Mouse (Mus musculus) midbrain, embryonic 11.5 days (tissue): ENCODE results near the gene Spaca3. TPM values are rescaled to one million over a fixed set of nuclear protein-coding genes. Genes with fewer than 3 reads are reported as not detected.

Experiments used
- ATAC-seq: fragments of 200-750 bp; cut with Nextera tagmentation; 2 replicates; pipeline ENCODE4 v1.8.0; 2017; ENCODE audit warnings: moderate TSS enrichment, moderate library complexity; ENCODE audit not compliant: low FRiP score
- DNase-seq: peaks from one replicate; pipeline ENCODE4 v3.0.0; 2015; ENCODE audit warnings: low spot score; ENCODE audit errors: missing footprints
- H3K27ac ChIP-seq: fragments of 300-500 bp; sonication (generic); 2 replicates; pipeline ENCODE4 v1.5.1; 2014; ENCODE audit warnings: low read depth, low read length
- H3K27me3 ChIP-seq: fragments of 300-500 bp; sonication (generic); 2 replicates; pipeline ENCODE4 v1.6.1; 2014; ENCODE audit warnings: mild to moderate bottlenecking, low read length, moderate library complexity, mixed read lengths; ENCODE audit not compliant: control insufficient read depth, insufficient read depth
- H3K36me3 ChIP-seq: fragments of 300-500 bp; sonication (generic); 2 replicates; pipeline ENCODE4 v1.6.1; 2014; ENCODE audit warnings: mild to moderate bottlenecking, low read length, moderate library complexity, mixed read lengths; ENCODE audit not compliant: control insufficient read depth, insufficient read depth
- H3K4me1 ChIP-seq: fragments of 300-500 bp; sonication (generic); 2 replicates; pipeline ENCODE4 v1.6.1; 2014; ENCODE audit warnings: low read length; ENCODE audit not compliant: control insufficient read depth, insufficient read depth
- H3K4me2 ChIP-seq: fragments of 300-500 bp; sonication (generic); 2 replicates; pipeline ENCODE4 v1.6.1; 2014; ENCODE audit warnings: mild to moderate bottlenecking, moderate library complexity
- H3K4me3 ChIP-seq: fragments of 300-500 bp; sonication (generic); 2 replicates; pipeline ENCODE4 v1.5.1; 2014; ENCODE audit warnings: low read depth, low read length
- H3K9ac ChIP-seq: fragments of 300-500 bp; sonication (generic); 2 replicates; pipeline ENCODE4 v1.6.1; 2014; ENCODE audit warnings: low read length
- H3K9me3 ChIP-seq: fragments of 300-500 bp; sonication (generic); 2 replicates; pipeline ENCODE4 v1.6.1; 2016; ENCODE audit warnings: low read length; ENCODE audit not compliant: control insufficient read depth
- WGBS: fragments of 180-500 bp; shearing (Covaris S2); extraction: QIAGEN DNeasy Blood & Tissue Kit; methylation state at CpG from one replicate; pipeline ENCODE4 v1.1.7; 2014; 5-methylcytosine and 5-hydroxymethylcytosine counted together
- polyA plus RNA-seq: library from polyadenylated mRNA; unstranded; fragments of >200 nt; fragmentation: Nextera tagmentation; extraction: Ambion mirVana; gene quantifications from 2 replicates; pipeline ENCODE4 v1.2.1, GENCODE M21; 2014

Spaca3 gene
- polyA plus RNA-seq = not detected in 2 replicates

DNA sequence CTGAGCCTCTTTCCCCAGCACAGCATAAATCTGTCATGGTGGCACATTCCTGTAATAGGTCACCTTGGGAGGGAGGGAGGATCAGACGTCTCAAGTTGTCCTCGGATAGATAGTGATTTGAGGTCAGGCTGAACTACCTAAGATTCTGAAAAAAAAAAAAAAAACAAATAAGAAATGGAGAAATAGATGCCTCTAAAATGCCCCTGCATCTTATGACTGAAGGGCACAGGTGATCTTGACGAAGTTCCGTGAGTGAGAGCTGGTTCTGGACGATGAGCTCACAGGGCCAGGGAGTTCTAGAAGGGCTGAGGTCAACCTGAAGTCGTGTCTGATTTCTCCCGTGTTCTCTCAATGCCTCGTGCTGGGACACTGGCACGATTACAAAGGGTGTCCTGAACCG is at the start of gene Spaca3:
Spaca3 (plus strand) TSS at position 301 of the 400 bp plus-strand sequence.
- DNase-seq = no peak
- WGBS = 74% methylated on average over 10 of the region's 10 CpGs
- ATAC-seq = no peak

DNA sequence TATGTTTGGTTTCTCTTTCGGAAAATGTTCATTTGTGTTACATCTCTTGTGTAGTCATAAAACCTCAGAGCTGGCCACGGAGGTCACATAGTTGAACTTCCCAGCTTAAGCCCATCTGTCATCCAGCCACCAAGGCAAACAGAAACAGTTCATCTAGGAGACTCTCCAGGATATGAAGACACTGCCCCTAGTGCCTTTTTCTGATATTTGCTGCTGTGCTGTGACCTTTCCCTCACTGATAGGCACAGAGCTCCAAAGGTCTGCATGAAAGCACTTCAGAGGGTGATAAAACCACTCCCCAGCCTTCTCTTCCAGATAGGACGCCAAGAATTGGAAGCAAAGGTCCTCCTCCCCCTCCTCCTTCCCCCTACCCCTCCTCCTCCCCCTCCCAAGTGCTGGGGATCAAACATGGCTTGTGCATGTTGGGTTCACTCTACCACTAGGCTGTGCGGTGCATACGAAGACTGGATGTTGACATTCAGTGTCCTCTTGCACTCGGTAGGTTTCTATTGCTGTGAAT is 49.6 kb upstream of the Spaca3 start:
- H3K27ac ChIP-seq = no peak overlapping the region
- no peak overlapping the region for H3K4me3 ChIP-seq
- WGBS = 70% methylated on average over 6 of the region's 6 CpGs

More for the DNA sequence above, at the start of gene Spaca3:
- Histone ChIP-seq H3K4me1 (no peaks in the 10 kb centered on the region), H3K36me3 (no peaks in the 10 kb centered on the region), H3K9ac (no peak within 1 kb of the TSS), H3K4me2 (no peak within 1 kb of the TSS), H3K4me3 (no peak within 1 kb of the TSS), H3K9me3 (no peaks in the 10 kb centered on the region), H3K27me3 (no peaks in the 10 kb centered on the region), H3K27ac (no peak within 1 kb of the TSS)

DNA sequence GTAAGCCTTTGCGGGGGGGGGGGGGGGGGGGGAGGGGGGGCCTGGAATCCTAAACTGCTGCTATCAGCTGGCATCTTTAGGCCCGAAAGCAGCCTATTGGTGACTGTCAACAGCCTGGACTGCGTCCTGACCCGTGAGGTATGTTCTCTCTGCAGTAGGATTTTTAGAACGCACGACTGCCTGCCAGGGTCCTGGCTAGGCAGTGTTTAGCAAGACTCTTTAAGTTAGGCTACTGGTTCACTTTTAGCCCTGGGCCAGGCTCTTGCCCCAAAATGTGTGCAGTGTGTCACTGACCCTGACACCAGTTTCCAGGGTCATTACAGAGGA is 48.5 kb upstream of the Spaca3 start:
- Histone ChIP-seq H3K4me3 (peak overlapping the region; percentile 58), H3K36me3 (peaks cover 7% of the 10 kb centered on the region; the same call in 1 of the 2 replicates), H3K27me3 (no peaks in the 10 kb centered on the region), H3K4me1 (peaks cover 13% of the 10 kb centered on the region), H3K4me2 (peak overlapping the region; percentile 84), H3K27ac (peak overlapping the region; percentile 71), H3K9ac (peak overlapping the region; percentile 90), H3K9me3 (no peaks in the 10 kb centered on the region)
- 43% methylated on average over 4 of the region's 6 CpGs for WGBS
- no peak for DNase-seq
- ATAC-seq = peak; percentile 63; the same call in 1 of the 2 replicates

More for the DNA sequence above, 49.6 kb upstream of the Spaca3 start:
- H3K9me3 ChIP-seq = no peaks in the 10 kb centered on the region
- peaks cover 13% of the 10 kb centered on the region for H3K4me1 ChIP-seq
- no peaks in the 10 kb centered on the region for H3K27me3 ChIP-seq
- H3K4me2 ChIP-seq = no peak overlapping the region
- no peak overlapping the region for H3K9ac ChIP-seq
- DNase-seq (peak; percentile 83), ATAC-seq (no peak)
- H3K36me3 ChIP-seq = no peaks in the 10 kb centered on the region; the same call in 1 of the 2 replicates

DNA sequence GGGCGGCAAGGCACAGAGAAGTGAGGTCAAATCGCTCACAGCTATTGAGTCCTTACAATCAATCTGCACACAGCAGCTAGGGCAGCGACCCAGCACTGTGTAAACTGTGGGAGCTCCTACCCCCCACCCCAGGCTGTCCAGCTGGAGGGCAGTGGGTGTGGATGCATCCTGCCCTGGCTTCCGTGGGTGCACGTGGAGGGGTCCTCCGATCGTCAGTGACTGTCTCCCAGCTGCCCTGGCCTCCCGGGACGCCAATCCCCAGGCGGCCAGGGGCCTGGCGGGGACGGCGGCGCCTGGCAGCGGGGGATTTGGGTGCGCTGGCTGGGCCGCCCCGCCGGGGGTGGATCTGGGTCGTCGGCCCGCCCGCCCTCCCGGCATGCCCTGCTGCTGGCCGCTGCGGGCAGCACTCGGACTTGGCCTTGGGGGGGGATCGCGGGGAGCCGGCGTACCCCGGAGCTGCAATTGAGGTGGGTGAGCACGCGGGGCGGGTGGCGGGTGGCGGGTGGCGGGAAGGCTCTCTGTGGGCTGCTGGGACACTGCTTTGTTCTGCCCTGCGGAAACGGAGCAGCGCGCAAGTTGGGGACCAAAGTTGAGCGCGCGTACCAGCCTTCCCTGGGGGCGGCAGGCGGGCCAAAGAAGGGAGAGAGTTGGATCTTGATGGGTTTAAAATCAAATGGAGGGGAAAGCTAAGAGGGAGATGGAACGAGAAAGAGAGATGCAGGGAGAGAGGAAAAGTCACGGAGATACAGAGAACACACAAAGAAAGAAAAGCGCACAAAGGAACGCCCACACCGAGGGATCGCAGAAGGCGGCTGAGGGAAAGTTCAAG is 48.0 kb upstream of the Spaca3 start, which contains the start of gene Tmem98:
Tmem98 (plus strand) TSS at position 183 of the 829 bp plus-strand sequence.
- H3K9me3 ChIP-seq = no peaks in the 10 kb centered on the region
- H3K9ac ChIP-seq = peak within 1 kb of the TSS; percentile 90
- WGBS = under 1% methylated on average over 35 of the region's 54 CpGs
- peaks cover 13% of the 10 kb centered on the region for H3K4me1 ChIP-seq
- DNase-seq (peak; percentile 95), ATAC-seq (peak; percentile 86)
- peak within 1 kb of the TSS; percentile 58 for H3K4me3 ChIP-seq
- H3K36me3 ChIP-seq = peaks cover 7% of the 10 kb centered on the region; the same call in 1 of the 2 replicates
- H3K27me3 ChIP-seq = no peaks in the 10 kb centered on the region
- H3K4me2 ChIP-seq = peak within 1 kb of the TSS; percentile 84
- peak within 1 kb of the TSS; percentile 71 for H3K27ac ChIP-seq

DNA sequence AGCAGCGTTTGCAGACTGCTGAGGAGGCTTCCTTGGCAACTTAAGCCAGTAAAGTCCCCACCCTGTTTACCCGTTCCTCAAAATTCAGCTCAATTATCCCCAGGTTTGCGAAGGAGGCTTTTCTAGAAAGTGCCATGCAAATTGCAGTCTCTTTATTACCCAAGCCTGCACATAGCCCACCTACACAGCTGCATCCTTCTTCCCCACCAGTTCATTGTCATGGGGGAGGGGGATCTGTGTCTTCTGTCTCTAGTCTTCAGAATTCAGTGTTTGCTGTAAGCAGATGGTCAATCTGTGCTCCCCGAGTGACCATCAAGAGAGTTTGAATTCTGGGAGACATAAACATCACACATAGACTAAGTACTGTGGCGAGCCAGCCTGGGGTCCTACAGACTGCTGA is 47.0 kb upstream of the Spaca3 start:
- H3K4me3 ChIP-seq = peak overlapping the region; percentile 58
- no peak for ATAC-seq
- WGBS = 25% methylated on average over 5 of the region's 5 CpGs
- no peak overlapping the region for H3K27ac ChIP-seq
- peak overlapping the region; percentile 90 for H3K9ac ChIP-seq
- peaks cover 13% of the 10 kb centered on the region for H3K4me1 ChIP-seq
- DNase-seq = peak; percentile 90
- H3K27me3 ChIP-seq = no peaks in the 10 kb centered on the region
- peaks cover 7% of the 10 kb centered on the region; the same call in 1 of the 2 replicates for H3K36me3 ChIP-seq
- peak overlapping the region; percentile 84 for H3K4me2 ChIP-seq
- no peaks in the 10 kb centered on the region for H3K9me3 ChIP-seq

DNA sequence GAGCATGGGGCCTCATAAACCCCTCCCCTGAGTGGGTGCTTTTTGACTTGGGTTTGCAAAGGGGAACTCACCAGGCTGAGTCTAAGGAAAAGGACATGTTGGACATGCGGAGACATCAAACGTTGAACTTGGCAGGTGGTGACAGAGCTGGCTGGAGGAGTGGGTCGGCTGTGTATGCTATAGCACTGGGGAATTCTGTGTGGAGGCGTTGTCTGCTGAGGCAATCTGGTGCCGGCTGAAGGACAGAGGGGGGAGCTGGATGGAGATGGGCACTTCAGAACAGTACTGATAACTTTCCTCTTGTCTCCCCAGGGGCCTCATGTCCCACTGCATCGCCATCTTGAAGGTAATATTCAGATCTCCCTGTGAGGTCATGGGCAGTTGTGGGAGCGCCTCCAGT is 42.8 kb upstream of the Spaca3 start:
- H3K36me3 ChIP-seq = peaks cover 7% of the 10 kb centered on the region; the same call in 1 of the 2 replicates
- H3K27me3 ChIP-seq = no peaks in the 10 kb centered on the region
- 90% methylated on average over 7 of the region's 7 CpGs for WGBS
- no peak overlapping the region for H3K27ac ChIP-seq
- no peak overlapping the region for H3K9ac ChIP-seq
- peaks cover 7% of the 10 kb centered on the region for H3K4me1 ChIP-seq
- ATAC-seq (no peak), DNase-seq (no peak)
- no peaks in the 10 kb centered on the region for H3K9me3 ChIP-seq
- H3K4me3 ChIP-seq = no peak overlapping the region
- H3K4me2 ChIP-seq = no peak overlapping the region

DNA sequence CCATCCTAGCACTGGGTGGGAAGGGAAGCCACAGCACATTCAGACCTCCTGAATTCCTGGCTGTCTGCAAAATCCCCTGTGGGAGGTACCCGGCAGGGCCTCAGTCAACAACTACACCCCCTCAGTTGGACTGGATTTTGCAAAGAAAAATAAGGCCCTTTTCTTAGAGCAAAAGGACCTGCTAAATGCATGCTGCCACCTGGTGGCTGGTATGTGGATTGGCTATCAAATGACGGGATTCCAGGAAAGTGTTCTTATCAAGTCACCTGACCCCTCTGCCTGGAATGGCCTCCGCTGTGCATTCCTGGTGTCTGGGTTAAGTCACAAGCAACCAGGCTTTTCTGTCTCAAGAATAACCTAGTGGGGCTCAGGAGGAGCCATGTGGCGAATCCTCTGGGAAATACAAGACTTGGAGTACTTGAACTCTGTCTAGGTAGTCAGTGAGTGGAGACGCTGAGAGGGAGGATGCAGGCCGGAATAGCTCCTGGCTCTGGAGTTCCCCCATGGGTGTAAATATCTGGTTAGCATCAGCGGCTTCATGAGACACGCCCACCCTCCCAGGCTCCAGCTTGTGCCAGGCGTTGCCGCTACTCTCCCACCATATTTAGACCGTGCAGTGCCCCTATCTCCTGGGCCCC is 40.0 kb upstream of the Spaca3 start:
- Histone ChIP-seq H3K4me3 (no peak overlapping the region), H3K9me3 (no peaks in the 10 kb centered on the region), H3K36me3 (peaks cover 9% of the 10 kb centered on the region; the same call in 1 of the 2 replicates), H3K4me1 (no peaks in the 10 kb centered on the region; the same call in 1 of the 2 replicates), H3K27me3 (no peaks in the 10 kb centered on the region), H3K27ac (no peak overlapping the region), H3K9ac (no peak overlapping the region), H3K4me2 (no peak overlapping the region)
- 51% methylated on average over 11 of the region's 11 CpGs for WGBS
- ATAC-seq (0 out of 2 replicates have a peak, but pooled peaks have one; percentile 19), DNase-seq (peak; percentile 95)

DNA sequence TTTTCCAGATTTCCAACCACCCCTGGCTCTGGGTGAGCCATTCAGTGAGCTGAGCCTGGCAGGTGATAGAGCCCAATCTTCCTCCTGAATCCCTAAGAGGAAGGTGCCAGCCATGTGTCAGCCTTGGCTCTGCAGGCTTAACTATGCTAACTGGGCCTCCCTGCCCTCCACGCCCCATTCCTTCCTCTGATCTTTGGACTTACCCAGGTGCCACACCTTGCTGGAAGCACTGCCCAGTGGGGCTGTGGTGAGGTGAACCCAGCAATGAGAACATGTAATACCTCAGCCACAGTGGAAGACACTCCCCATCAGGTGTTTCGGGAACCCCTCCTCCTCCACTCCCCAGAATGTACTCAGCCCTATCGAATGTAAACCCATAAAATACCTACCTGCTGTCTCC is 38.1 kb upstream of the Spaca3 start:
- no peaks in the 10 kb centered on the region; the same call in 1 of the 2 replicates for H3K4me1 ChIP-seq
- WGBS = 79% methylated on average over 3 of the region's 3 CpGs
- no peak for ATAC-seq

More for the DNA sequence above, 38.1 kb upstream of the Spaca3 start:
- no peaks in the 10 kb centered on the region for H3K9me3 ChIP-seq
- no peak overlapping the region for H3K9ac ChIP-seq
- H3K4me2 ChIP-seq = no peak overlapping the region
- DNase-seq = peak; percentile 68
- H3K27me3 ChIP-seq = no peaks in the 10 kb centered on the region
- no peak overlapping the region for H3K4me3 ChIP-seq
- no peak overlapping the region for H3K27ac ChIP-seq
- peaks cover 2% of the 10 kb centered on the region; the same call in 1 of the 2 replicates for H3K36me3 ChIP-seq
